Mouse (Mus musculus): Measurements from ENCODE around the gene Plxna4. TPM values are rescaled to one million over a fixed set of nuclear protein-coding genes. Genes with fewer than 3 reads are reported as not detected.

Plxna4 gene
- polyA plus RNA-seq, 1 experiment from 2014 or later, result 14.6 TPM

DNA sequence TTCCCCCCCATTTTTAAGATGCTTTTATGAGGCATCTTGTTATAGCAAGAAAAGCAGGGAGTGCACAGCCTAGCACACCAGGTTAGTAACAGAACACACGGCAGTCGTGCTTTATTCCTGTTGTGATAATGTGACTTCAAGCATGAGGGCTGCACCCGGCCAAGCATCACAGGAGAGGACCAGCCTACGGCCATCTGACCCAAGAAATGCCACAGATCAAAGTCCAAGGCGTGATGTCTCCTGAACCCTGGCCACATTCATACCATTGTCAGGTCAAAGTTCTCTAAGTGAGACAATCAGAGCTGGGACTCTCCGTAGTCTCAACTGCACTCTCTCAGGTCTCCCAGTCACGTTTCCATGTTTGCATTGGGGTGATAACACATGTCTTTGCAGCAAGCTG is 262.1 kb downstream of the Plxna4 start:
- Histone ChIP-seq H3K4me3 (no peak overlapping the region), H3K9ac (no peak overlapping the region), H3K4me2 (replicated peaks) (no peak overlapping the region), H3K27me3 (replicated peaks) (no peaks in the 10 kb centered on the region), H3K36me3 (no peaks in the 10 kb centered on the region), H3K27ac (no peak overlapping the region), H3K4me1 (peaks cover 12% of the 10 kb centered on the region), H3K9me3 (no peaks in the 10 kb centered on the region)
- no peak for ATAC-seq (ENCODE audit: low FRiP score, low read depth)
- whole genome bisulfite sequencing, result 82% methylated on average over 7 of the region's 7 CpGs

DNA sequence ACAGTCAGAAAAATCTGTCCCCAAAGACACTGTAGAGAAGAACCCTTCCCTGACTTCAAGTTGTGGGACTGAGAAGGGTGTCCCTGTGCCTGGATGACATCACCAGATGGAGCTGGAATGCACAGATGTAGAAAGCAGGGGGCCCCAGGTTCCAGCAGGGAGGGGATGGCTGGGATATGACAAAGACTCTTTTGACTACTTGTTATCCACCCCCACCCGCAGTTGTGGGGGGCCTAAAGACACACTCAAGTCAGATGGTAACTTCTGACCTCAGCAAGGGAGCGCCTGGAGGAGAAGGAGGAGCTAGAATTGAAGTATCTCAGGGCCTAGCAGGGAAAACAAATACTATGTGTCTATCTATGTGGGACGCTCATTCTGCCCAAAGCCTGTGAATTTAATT is 266.8 kb downstream of the Plxna4 start:
- H3K36me3 ChIP-seq, result no peaks in the 10 kb centered on the region
- 45% methylated on average over 3 of the region's 3 CpGs for WGBS
- no peak overlapping the region for H3K27ac ChIP-seq
- H3K4me2 ChIP-seq (replicated peaks), result no peak overlapping the region
- H3K9me3 ChIP-seq, result no peaks in the 10 kb centered on the region
- no peaks in the 10 kb centered on the region for H3K27me3 ChIP-seq (replicated peaks)
- H3K4me1 ChIP-seq, result no peaks in the 10 kb centered on the region
- H3K4me3 ChIP-seq, result no peak overlapping the region
- no peak for ATAC-seq (ENCODE audit: low FRiP score, low read depth)
- no peak overlapping the region for H3K9ac ChIP-seq

DNA sequence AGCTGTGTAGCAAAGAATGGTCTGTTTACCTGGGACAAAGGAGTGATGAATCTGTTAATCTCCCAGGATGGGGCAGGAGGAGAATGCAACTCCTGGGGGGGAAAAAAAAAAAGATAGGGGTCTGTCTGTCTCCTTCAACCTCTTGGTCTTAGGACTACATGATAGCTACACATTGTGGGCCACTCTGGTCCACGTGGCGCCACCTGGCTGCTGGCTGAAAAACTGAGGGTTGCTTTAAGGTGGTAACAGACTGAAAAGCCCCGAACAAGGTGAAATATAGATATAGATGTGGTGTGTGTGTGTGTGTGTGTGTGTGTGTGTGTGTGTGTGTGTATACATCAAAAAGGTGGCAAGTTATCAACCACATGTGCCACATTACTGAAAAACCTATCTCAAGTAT is 267.7 kb downstream of the Plxna4 start:
- Histone ChIP-seq H3K9me3 (no peaks in the 10 kb centered on the region), H3K36me3 (no peaks in the 10 kb centered on the region), H3K4me1 (no peaks in the 10 kb centered on the region), H3K9ac (no peak overlapping the region), H3K4me3 (no peak overlapping the region), H3K27ac (no peak overlapping the region), H3K27me3 (replicated peaks) (no peaks in the 10 kb centered on the region), H3K4me2 (replicated peaks) (no peak overlapping the region)
- no peak for ATAC-seq (ENCODE audit: low FRiP score, low read depth)
- WGBS, result 34% methylated on average over 3 of the region's 3 CpGs

DNA sequence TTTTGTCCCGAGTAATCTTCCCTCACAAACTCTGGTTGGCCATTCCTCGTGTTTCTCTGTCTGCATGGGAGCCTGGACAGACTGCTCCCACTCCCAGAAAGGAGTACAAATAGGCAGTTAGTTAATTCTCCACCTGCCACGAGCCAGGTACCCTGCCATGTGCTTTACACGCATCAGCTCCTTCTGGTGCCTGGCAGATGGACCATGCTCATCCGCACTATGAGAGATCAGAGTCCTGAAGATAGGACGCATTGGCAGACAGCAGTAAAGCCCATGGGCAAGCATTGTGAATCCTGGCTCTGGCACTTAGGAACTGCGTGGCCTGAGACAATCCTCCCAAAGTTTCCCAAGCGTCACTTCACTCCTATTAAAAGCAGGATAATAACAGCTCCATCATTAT is 270.5 kb downstream of the Plxna4 start:
- Histone ChIP-seq H3K4me2 (replicated peaks) (no peak overlapping the region), H3K4me1 (no peaks in the 10 kb centered on the region), H3K4me3 (no peak overlapping the region), H3K27me3 (replicated peaks) (no peaks in the 10 kb centered on the region), H3K27ac (no peak overlapping the region), H3K9me3 (no peaks in the 10 kb centered on the region), H3K9ac (no peak overlapping the region), H3K36me3 (no peaks in the 10 kb centered on the region)
- WGBS, result 84% methylated on average over 8 of the region's 8 CpGs
- no peak for ATAC-seq (ENCODE audit: low FRiP score, low read depth)

DNA sequence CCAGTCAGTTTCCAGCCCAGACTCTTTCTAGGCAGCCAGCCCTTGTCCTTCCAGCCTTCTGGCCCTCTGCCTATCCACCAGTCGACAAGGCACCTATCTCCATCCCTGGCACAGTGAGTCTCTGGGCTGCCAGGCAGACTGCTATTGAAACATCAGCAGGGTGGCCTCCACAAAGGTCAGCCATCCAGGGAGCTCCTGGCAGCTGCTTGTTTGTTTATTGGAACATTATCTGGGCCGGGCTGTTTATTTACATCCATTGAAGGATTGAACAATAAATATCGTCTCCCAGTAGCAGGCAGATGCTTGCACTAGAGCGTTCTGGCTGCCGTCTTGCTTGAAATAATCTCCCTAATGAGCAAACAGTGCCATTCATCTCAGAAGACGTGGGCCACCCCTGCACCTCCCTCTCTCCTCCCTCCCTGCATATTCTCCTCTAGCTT is 273.0 kb downstream of the Plxna4 start:
- no peak for ATAC-seq (ENCODE audit: low FRiP score, low read depth)
- no peaks in the 10 kb centered on the region for H3K9me3 ChIP-seq
- no peaks in the 10 kb centered on the region for H3K36me3 ChIP-seq
- 29% methylated on average over 6 of the region's 6 CpGs for WGBS
- no peaks in the 10 kb centered on the region for H3K4me1 ChIP-seq
- no peak overlapping the region for H3K9ac ChIP-seq
- no peaks in the 10 kb centered on the region for H3K27me3 ChIP-seq (replicated peaks)
- no peak overlapping the region for H3K4me2 ChIP-seq (replicated peaks)
- no peak overlapping the region for H3K27ac ChIP-seq
- H3K4me3 ChIP-seq, result no peak overlapping the region

GRCm38 (mm10) chr6:32309147-32309546 is 278.8 kb downstream of the Plxna4 start:
- 91% methylated on average over 4 of the region's 4 CpGs for WGBS
- Histone ChIP-seq H3K9ac (no peak overlapping the region), H3K9me3 (no peaks in the 10 kb centered on the region), H3K36me3 (no peaks in the 10 kb centered on the region), H3K27me3 (replicated peaks) (no peaks in the 10 kb centered on the region), H3K4me3 (no peak overlapping the region), H3K27ac (no peak overlapping the region), H3K4me1 (no peaks in the 10 kb centered on the region), H3K4me2 (replicated peaks) (no peak overlapping the region)
- ATAC-seq (ENCODE audit: low FRiP score, low read depth), result no peak

GRCm38 (mm10) chr6:32300611-32301010 is 287.4 kb downstream of the Plxna4 start:
- no peak overlapping the region for H3K27ac ChIP-seq
- no peaks in the 10 kb centered on the region for H3K36me3 ChIP-seq
- H3K9me3 ChIP-seq, result no peaks in the 10 kb centered on the region
- no peak overlapping the region for H3K4me2 ChIP-seq (replicated peaks)
- H3K4me3 ChIP-seq, result no peak overlapping the region
- H3K4me1 ChIP-seq, result no peaks in the 10 kb centered on the region
- ATAC-seq (ENCODE audit: low FRiP score, low read depth), result no peak
- no peak overlapping the region for H3K9ac ChIP-seq
- WGBS, result 71% methylated on average over 2 of the region's 2 CpGs
- H3K27me3 ChIP-seq (replicated peaks), result no peaks in the 10 kb centered on the region

DNA sequence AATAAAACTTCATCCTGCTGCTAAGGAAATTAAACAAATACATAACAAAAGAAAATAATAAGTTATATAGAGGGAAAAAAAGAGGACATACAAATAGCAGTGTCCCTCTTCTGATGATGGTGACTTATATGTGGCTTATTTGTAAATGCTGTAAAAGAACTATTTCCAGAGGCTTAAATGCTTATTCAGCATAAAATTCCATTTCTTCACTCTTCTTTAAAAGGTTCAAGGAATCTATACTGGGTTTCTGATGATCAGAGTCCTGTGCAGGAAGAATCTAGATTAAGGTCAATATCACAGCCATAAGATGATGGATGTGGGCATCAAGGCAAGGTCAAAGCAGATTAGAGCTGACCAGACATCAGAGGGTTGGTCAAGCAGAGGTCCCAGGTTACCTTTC is 306.5 kb downstream of the Plxna4 start:
- Histone ChIP-seq H3K4me1 (no peaks in the 10 kb centered on the region), H3K9ac (no peak overlapping the region), H3K4me2 (replicated peaks) (no peak overlapping the region), H3K36me3 (no peaks in the 10 kb centered on the region), H3K4me3 (no peak overlapping the region), H3K27me3 (replicated peaks) (no peaks in the 10 kb centered on the region), H3K9me3 (no peaks in the 10 kb centered on the region), H3K27ac (no peak overlapping the region)
- no peak for ATAC-seq (ENCODE audit: low FRiP score, low read depth)

- Histone ChIP-seq H3K36me3 (no peaks in the 10 kb centered on the region), H3K27ac (no peak overlapping the region), H3K9me3 (no peaks in the 10 kb centered on the region), H3K4me3 (no peak overlapping the region), H3K27me3 (replicated peaks) (no peaks in the 10 kb centered on the region), H3K4me2 (replicated peaks) (no peak overlapping the region), H3K4me1 (no peaks in the 10 kb centered on the region), H3K9ac (no peak overlapping the region)
- ATAC-seq (ENCODE audit: low FRiP score, low read depth), result no peak
- 49% methylated on average over 2 of the region's 2 CpGs for WGBS
Observed at GRCm38 (mm10) chr6:32280728-32281127, 307.3 kb downstream of the Plxna4 start.

GRCm38 (mm10) chr6:32271463-32271862 is 316.5 kb downstream of the Plxna4 start:
- Histone ChIP-seq H3K27ac (no peak overlapping the region), H3K4me2 (replicated peaks) (no peak overlapping the region), H3K36me3 (no peaks in the 10 kb centered on the region), H3K9me3 (no peaks in the 10 kb centered on the region), H3K4me1 (no peaks in the 10 kb centered on the region), H3K4me3 (no peak overlapping the region), H3K9ac (no peak overlapping the region), H3K27me3 (replicated peaks) (no peaks in the 10 kb centered on the region)
- WGBS, result 72% methylated on average over 4 of the region's 4 CpGs
- ATAC-seq (ENCODE audit: low FRiP score, low read depth), result no peak

GRCm38 (mm10) chr6:32266085-32266484 is 321.9 kb downstream of the Plxna4 start:
- Histone ChIP-seq H3K4me3 (no peak overlapping the region), H3K27ac (no peak overlapping the region), H3K4me2 (replicated peaks) (no peak overlapping the region), H3K9ac (no peak overlapping the region), H3K27me3 (replicated peaks) (no peaks in the 10 kb centered on the region), H3K36me3 (no peaks in the 10 kb centered on the region), H3K4me1 (peaks cover 7% of the 10 kb centered on the region; the same call in 1 of the 2 replicates), H3K9me3 (no peaks in the 10 kb centered on the region)
- 89% methylated on average over 7 of the region's 7 CpGs for WGBS
- no peak for ATAC-seq (ENCODE audit: low FRiP score, low read depth)

DNA sequence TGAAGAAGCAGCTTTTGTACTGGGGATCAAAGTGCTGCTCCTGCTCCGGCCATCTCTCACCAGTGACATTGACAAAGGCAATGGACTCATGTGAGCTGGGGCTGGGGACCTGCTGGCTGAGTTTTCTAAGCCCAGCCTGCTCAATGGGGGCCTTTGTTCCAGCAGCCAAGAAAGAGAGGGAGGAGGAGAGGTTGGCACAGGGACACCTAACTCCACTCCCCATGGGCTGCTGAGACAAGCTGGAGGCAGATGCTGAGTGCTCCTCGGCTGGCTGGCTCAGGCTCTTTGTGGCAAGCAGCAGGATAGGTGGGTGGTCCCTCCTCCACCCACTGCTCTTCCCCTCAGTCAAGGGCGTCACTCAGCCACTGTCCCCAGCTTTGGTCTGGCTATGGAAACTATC is 326.7 kb downstream of the Plxna4 start:
- H3K4me1 ChIP-seq, result peaks cover 11% of the 10 kb centered on the region; the same call in 1 of the 2 replicates
- H3K4me3 ChIP-seq, result no peak overlapping the region
- H3K27me3 ChIP-seq (replicated peaks), result no peaks in the 10 kb centered on the region
- H3K9me3 ChIP-seq, result no peaks in the 10 kb centered on the region
- WGBS, result 23% methylated on average over 3 of the region's 3 CpGs
- no peaks in the 10 kb centered on the region for H3K36me3 ChIP-seq
- no peak overlapping the region for H3K4me2 ChIP-seq (replicated peaks)
- peak; percentile 56; the same call in 1 of the 2 replicates for ATAC-seq (ENCODE audit: low FRiP score, low read depth)
- H3K27ac ChIP-seq, result no peak overlapping the region
- no peak overlapping the region for H3K9ac ChIP-seq

GRCm38 (mm10) chr6:32260341-32260740 is 327.7 kb downstream of the Plxna4 start:
- Histone ChIP-seq H3K27me3 (replicated peaks) (no peaks in the 10 kb centered on the region), H3K4me3 (no peak overlapping the region), H3K9me3 (no peaks in the 10 kb centered on the region), H3K27ac (no peak overlapping the region), H3K4me2 (replicated peaks) (no peak overlapping the region), H3K4me1 (peaks cover 11% of the 10 kb centered on the region; the same call in 1 of the 2 replicates), H3K36me3 (no peaks in the 10 kb centered on the region), H3K9ac (no peak overlapping the region)
- WGBS, result 78% methylated on average over 5 of the region's 5 CpGs
- ATAC-seq (ENCODE audit: low FRiP score, low read depth), result no peak
